Mouse (Mus musculus) liver, adult (tissue): ENCODE results near the gene Dtx3.

Source experiments
- GATA4 ChIP-seq: IDR thresholded peaks from 2 replicates; pipeline ENCODE4 v1.6.1; 2014; ENCODE audit warnings: mild to moderate bottlenecking, low read length; ENCODE audit not compliant: insufficient replicate concordance

Gene Dtx3

DNA sequence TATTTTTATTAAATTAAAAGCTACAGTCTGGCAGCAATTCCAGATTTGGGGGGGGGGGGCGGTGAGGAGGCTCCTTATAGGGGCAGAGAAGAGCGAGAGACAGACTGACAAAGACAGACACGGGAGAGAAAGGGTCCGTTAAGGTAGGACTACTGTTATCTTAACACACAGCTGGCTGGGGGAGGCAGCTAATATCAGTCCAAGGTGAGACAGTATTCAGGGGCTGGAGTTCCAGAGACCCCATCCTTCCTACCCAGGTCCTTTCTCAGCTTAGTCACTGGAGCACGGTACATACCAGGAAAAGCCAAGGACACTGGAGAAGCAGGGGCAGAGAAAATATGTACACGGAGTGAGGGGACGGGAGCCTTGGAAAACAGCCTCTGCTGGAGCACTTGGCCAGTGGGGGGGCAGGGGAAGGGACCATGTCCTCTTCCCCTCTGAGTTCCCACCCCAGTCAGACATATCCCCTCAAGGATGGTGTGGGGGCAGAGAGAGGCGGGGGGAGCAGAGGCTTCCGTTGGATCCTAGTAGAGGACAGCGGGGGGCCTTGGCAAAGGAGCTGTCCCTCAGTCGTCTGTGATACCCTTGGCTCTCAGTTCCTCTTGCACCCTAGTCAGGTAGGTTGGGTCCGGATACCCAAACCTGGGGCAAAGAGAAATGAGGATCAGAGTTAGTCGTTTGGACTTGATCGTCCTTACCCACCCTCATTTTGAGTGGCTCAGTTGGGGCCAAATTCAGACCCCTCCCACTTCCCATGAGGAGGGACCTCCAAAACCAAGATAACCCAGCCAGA is 4.9 kb downstream of the Dtx3 start:
- TF ChIP-seq GATA4 = no peak

DNA sequence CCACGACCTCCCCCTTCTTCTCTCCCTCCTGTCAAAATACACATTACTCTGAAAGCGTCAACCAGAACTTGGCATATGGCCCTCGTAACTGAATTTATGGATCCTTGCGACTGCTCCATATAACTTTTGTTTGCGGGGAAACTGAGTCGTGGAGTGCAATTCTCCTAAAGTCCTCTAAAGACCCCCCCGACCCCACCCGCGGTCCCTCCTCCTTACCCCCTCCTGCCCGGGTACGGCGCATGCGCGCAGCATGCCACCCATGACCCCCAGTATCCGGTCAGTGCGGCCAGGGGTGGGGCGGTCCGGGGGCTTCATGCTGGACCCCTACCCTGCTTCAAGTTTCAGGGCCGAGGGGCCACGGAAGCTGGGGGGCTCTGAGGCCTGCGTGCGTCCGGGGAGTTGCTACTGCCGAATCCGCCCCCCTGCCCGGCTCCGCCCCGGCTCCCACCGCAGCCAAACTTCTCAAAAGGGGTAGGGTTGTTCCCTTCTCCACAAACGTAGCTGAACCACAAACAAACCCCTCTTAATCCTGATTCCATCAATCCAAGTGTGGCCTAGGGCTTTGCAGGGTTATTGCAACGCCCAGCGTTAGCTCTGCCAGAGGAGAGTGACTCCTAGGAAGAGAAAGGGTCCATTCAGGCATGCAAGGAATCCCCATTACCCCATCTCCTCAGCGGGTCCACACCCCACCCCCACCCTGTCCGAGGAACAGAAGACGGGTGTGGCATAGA is 5.7 kb downstream of the Dtx3 start, which contains the start of gene Arhgef25:
Arhgef25 (minus strand) TSS at position 433 of the 731 bp plus-strand sequence.
- no peak for TF ChIP-seq GATA4

- no peak for TF ChIP-seq GATA4
Measured at GRCm38 (mm10) chr10:127189116-127189650, 6.3 kb downstream of the Dtx3 start.

DNA sequence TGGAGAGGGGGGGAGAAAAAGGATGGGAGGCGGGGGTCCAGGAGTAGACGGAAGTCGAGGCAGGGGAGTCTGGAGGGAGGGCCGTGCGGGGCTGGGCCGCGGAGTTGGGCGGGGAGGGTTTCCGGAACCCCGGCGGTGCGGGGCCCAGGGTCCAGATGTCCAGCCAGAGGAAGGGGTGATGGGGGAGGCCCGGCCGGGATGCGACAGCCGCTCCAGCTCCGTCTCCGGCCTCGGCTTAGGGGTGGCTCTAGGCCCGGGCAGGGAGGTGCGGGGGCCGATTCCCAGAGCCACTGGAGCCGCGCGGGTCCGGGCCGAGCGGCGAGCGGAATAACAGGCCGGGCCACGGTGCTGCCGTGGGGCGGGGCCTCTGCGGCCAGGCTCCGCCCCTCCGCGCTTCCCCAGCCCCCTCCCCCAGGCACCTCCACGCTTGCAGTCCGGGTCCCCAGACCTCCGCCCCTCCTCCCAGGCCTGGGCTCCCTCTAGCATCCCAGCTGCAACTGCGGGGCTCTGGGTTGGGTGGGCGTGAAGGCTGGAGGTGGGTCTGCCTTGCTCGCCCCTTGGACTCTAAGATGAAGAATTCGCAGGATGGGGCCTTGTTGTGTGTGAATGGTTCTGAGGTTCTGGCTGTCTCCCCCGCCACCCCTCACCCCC is 6.9 kb downstream of the Dtx3 start:
- no peak for TF ChIP-seq GATA4

- no peak for TF ChIP-seq GATA4
Measured at GRCm38 (mm10) chr10:127188079-127188453, 7.5 kb downstream of the Dtx3 start.

DNA sequence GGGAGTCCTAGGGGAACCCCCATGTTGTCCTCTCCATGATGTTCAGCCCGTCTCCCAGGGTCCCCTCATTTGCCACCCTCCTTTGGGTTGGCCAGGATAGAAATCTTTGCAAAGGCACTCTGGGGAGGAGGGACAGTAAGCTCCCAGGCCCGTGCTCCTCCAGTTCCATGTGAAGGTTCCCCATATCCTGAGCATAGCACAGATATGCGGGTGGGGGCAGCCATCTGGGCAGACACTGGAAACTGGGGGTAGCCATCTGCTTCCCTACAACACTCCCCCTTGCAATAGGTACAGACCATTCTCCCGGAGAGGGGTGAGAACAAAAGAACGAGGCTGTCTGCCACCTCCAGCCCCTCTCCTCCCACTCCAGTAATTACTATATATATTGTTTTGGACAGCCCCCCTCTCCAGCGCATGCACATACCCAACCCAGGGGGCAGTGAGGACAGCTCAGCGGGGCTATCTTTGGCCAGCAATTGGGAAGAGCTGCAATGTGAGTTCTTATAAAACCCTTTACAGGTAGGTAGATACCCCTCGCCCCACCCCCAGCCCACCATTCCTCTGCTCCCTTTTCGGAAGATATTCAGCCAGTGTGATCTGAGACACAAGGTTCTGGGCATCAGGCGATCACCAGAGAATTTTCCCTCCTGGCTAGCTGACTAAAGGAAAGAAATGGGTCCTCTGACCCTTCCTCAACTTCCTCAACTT is 8.0 kb downstream of the Dtx3 start:
- no peak for TF ChIP-seq GATA4

DNA sequence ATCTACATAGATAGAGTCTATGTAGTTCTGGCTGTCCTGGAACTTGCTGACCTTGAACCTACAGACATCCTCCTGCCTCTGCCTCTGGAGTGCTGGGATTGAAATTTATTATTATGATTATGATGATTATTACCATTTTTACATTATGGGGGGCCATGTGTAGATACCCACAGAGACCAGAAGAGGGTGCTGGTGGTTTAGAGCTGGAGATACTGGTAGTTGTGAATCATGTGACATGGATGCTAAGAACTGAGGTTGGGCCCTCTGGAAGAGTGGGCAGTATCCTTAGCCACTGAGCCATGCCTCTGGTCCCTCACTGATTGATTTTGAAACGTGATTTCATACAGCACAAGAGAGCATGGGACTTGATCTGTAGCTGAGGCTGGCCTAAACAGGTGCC is 9.1 kb downstream of the Dtx3 start:
- no peak for TF ChIP-seq GATA4

GRCm38 (mm10) chr10:127185506-127185905 is 10.0 kb downstream of the Dtx3 start:
- no peak for TF ChIP-seq GATA4

DNA sequence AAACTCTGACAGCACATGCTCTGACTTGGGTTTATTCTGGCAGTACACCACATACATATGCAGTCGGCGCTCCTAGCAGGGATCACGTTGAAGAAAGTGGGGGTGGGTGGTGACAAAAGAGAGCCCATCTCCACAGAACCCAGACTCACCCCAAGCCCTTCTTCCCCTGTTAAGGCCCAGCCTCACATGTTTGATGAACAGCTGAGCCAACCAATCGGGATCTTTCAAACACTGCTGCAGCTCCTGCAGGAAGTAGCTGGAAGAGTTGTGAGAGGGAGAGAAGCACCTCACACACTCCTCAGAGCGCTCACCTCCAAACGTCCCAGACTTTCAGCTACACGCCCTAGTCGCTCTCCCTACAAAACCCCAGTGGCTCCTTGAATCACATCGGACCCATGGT is 10.4 kb downstream of the Dtx3 start:
- TF ChIP-seq GATA4 = no peak

DNA sequence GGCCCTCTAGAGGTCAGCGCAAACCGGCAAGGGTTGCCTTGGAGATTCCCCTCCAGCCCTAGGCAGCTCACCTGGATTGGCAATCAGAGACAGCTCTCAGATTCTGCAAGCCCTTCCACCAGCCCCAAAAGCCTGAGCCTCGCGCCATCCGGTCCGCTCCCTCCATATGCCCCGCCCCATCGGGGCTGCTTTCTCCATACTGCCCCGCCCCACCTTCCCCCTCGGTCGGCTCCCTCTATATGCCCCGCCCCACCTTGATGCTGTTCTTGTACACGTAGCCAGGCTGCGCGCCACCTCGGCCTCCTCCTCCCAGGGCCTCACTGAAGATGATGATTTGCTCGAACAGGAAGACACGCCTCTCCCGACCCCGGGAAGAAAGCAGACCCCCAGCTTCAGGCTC is 11.8 kb downstream of the Dtx3 start:
- no peak for TF ChIP-seq GATA4

- TF ChIP-seq GATA4 = no peak
Measured at GRCm38 (mm10) chr10:127182624-127183023, 12.9 kb downstream of the Dtx3 start.

DNA sequence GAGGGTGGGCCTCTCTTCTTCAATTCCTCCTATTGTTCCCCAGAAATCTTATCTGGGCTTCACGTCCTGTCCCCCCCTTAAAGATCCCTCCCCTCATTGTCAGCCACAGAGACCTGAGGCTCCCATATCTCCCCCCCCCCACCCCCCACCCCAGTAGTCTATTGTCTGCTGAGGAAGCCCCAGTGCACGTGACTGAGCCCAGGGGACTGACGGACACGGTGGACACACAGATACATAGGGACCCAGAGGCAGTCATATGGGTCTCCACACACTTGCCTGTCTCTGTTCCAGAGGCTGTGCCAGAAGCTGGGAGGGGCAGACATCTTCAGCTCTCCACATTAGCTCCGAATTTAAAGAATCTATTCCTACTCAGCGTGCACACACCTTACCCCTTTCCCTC is 14.0 kb downstream of the Dtx3 start:
- TF ChIP-seq GATA4 = peak; percentile 43; the same call in 1 of the 2 replicates

GRCm38 (mm10) chr10:127180695-127181047 is 14.9 kb downstream of the Dtx3 start:
- no peak for TF ChIP-seq GATA4

- TF ChIP-seq GATA4 = no peak
Measured at GRCm38 (mm10) chr10:127179871-127180694, 15.4 kb downstream of the Dtx3 start, which contains the start of gene Slc26a10. Slc26a10 (minus strand) TSS chr10:127180645.
